Mouse (Mus musculus): ENCODE results near the gene Hoxd12. TPM values are rescaled to one million over a fixed set of nuclear protein-coding genes. Genes with fewer than 3 reads are reported as not detected.

Hoxd12 gene
- polyA plus RNA-seq, 1 experiment from 2014 or later: not detected

DNA sequence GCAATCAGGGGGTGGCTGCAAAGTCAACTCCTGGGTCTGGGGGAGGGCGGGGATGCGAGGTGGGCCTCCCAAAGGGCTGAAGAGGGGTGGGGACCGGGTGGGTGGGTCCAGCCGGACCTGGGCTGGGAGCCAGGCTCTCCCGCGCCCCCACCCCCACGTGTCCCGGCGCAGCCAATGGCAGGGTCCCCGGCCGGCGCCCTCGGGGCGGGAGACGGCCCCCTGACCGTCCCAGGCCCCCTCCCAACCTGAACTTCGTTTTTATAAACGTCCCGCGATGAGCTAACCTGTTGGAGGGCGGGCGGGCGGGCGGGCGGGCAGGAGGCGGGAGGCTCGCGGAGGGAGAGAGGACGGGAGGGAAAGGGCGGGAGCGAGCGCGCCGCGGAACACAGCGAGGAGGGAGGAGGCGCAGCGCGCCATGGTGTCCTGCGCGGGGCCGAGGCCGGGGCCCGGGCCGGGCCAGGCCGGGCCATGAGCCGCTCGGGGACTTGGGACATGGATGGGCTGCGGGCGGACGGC is 6.9 kb upstream of the Hoxd12 start, which contains the start of gene Hoxd13:
Gene Hoxd13, plus strand, starts transcription at position 469 of the 516 bp plus-strand sequence.
- Histone ChIP-seq H3K4me1 (replicated peaks) (peaks cover 18% of the 10 kb centered on the region), H3K36me3 (no peaks in the 10 kb centered on the region), H3K27ac (no peak within 1 kb of the TSS), H3K4me3 (peak within 1 kb of the TSS; percentile 45), H3K27me3 (peaks cover 95% of the 10 kb centered on the region), H3K4me2 (peak within 1 kb of the TSS; percentile 73), H3K9me3 (replicated peaks) (no peaks in the 10 kb centered on the region), H3K9ac (0 out of 2 replicates have a peak within 1 kb of the TSS, but pooled peaks have one; percentile 18)
- WGBS: 1% methylated on average over 42 of the region's 51 CpGs
- peak; percentile 65 for ATAC-seq (replicated peaks; ENCODE audit: insufficient number of reproducible peaks, insufficient read depth, low FRiP score, low read depth)

DNA sequence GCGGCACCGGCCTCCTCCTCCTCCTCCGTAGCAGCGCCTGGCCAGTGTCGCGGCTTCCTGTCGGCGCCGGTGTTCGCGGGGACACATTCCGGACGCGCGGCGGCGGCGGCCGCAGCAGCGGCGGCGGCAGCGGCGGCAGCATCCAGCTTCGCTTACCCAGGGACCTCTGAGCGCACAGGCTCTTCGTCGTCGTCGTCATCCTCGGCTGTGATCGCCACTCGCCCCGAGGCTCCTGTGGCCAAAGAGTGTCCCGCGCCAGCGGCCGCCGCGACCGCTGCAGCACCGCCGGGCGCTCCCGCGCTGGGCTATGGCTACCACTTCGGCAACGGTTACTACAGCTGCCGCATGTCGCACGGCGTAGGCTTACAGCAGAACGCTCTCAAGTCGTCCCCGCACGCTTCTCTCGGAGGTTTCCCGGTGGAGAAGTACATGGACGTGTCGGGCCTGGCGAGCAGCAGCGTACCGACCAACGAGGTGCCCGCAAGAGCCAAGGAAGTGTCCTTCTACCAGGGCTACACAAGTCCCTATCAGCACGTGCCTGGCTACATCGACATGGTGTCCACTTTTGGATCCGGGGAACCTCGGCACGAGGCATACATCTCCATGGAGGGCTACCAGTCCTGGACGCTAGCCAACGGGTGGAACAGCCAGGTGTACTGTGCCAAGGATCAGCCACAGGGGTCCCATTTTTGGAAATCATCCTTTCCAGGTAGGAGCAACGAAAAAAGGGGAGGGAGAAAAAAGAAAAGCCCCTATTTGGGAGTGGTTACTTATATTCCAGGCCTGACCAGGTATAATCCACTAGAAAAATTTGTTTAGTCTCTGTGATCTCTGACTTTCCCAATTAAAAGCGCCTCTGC is 6.2 kb upstream of the Hoxd12 start:
- under 1% methylated on average over 60 of the region's 74 CpGs for WGBS
- peak overlapping the region; percentile 73 for H3K4me2 ChIP-seq
- 0 out of 2 replicates have a peak overlapping the region, but pooled peaks have one; percentile 18 for H3K9ac ChIP-seq
- no peak overlapping the region for H3K27ac ChIP-seq
- peak; percentile 32; the same call in 1 of the 2 replicates for ATAC-seq (replicated peaks; ENCODE audit: insufficient number of reproducible peaks, insufficient read depth, low FRiP score, low read depth)
- H3K4me3 ChIP-seq: peak overlapping the region; percentile 45
- no peaks in the 10 kb centered on the region for H3K36me3 ChIP-seq
- H3K9me3 ChIP-seq (replicated peaks): no peaks in the 10 kb centered on the region
- peaks cover 95% of the 10 kb centered on the region for H3K27me3 ChIP-seq
- H3K4me1 ChIP-seq (replicated peaks): peaks cover 18% of the 10 kb centered on the region

DNA sequence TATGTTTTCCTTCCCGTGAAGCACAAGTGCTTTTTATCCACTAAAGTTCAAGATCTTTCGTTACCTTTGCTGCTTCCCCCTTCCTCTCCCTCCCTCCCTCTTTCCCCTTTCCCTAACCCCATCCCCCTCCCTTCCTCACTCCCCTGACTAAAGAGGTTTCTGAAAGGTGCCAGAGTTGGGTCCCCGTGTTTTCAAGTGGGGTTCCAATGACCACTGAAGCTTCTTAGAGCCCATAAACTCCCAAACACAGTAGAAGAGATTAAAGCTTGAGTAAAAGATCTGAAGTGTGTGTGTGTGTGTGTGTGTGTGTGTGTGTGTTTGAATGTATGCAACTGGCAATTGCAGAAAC is 5.6 kb upstream of the Hoxd12 start:
- Histone ChIP-seq H3K4me2 (no peak overlapping the region), H3K36me3 (no peaks in the 10 kb centered on the region), H3K27me3 (peaks cover 95% of the 10 kb centered on the region), H3K4me1 (replicated peaks) (peaks cover 18% of the 10 kb centered on the region), H3K9me3 (replicated peaks) (no peaks in the 10 kb centered on the region), H3K27ac (no peak overlapping the region), H3K4me3 (no peak overlapping the region), H3K9ac (no peak overlapping the region)
- WGBS: 4% methylated on average over 3 of the region's 3 CpGs
- no peak for ATAC-seq (replicated peaks; ENCODE audit: insufficient number of reproducible peaks, insufficient read depth, low FRiP score, low read depth)

DNA sequence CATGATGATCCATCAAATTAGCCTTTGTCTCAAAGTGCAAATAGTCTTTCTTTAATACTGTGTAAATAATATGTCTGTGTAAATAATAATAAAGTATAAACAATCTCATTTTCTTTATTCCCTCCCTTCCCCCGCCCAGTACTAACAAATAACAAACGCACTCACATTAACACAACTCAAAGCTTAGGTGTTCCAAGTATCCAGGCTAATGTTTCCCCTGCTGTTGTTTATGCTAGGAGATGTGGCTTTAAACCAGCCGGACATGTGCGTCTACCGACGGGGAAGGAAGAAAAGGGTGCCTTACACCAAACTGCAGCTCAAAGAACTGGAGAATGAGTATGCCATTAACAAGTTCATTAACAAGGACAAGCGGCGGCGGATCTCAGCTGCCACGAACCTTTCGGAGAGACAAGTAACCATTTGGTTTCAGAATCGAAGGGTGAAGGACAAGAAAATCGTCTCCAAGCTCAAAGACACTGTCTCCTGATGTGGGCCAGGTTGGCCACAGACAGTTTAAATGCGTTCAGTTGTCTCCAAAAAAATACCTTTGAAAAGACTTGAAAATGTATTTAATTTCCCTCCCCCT is 5.1 kb upstream of the Hoxd12 start:
- Histone ChIP-seq H3K4me1 (replicated peaks) (peaks cover 18% of the 10 kb centered on the region), H3K4me3 (no peak overlapping the region), H3K9me3 (replicated peaks) (no peaks in the 10 kb centered on the region), H3K27ac (no peak overlapping the region), H3K27me3 (peaks cover 95% of the 10 kb centered on the region), H3K9ac (no peak overlapping the region), H3K4me2 (no peak overlapping the region), H3K36me3 (no peaks in the 10 kb centered on the region)
- 2% methylated on average over 14 of the region's 14 CpGs for WGBS
- ATAC-seq (replicated peaks; ENCODE audit: insufficient number of reproducible peaks, insufficient read depth, low FRiP score, low read depth): no peak

DNA sequence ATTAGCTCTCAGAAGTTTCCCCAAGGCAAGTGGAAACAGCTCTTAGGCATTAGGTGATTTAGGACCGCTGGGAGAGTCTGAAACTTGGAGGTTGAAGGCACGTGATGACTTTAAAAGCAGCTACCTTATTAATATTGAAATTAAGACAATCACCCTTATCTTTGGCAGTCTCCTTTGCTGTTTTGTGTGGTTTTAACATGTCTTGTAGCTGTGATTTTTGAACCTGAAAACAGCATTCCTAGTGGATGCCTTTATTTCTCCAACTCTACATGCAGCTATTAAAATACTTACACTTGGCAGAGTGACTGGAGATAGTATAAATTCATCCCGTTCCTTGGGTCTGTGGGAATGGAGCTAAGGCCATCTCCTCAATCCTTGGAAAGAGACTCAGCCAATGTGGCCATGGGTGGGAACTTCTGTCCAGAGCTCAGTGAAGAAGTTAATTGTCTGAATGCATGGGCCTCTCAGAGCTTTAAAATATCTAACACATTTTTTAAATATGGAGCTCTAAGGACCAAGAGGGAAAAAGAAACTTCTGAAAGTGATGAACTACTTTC is 4.1 kb upstream of the Hoxd12 start:
- ATAC-seq (replicated peaks; ENCODE audit: insufficient number of reproducible peaks, insufficient read depth, low FRiP score, low read depth): no peak
- Histone ChIP-seq H3K27me3 (peaks cover 96% of the 10 kb centered on the region), H3K4me3 (no peak overlapping the region), H3K9ac (no peak overlapping the region), H3K4me2 (no peak overlapping the region), H3K4me1 (replicated peaks) (peaks cover 18% of the 10 kb centered on the region), H3K9me3 (replicated peaks) (no peaks in the 10 kb centered on the region), H3K27ac (no peak overlapping the region), H3K36me3 (no peaks in the 10 kb centered on the region)
- WGBS: 4% methylated on average over 3 of the region's 3 CpGs

DNA sequence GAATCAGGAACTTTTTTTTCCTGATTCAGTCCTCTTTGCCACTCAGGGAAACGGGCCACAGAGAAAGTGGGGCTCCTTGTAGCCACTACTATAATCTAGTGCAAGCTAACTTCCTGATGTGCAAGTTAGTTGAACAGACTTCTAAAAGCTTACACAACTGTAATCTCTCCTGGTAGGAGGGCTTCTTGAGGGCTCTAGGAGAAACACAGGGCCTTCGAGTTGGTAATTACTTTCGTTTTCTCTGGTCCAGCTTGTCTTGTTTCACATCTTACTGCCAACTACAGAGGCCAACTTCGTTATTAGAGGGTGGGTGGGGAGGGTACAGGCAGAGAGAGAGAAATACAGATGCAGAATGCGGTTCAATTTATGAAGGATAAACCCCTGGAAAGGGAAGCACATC is 3.0 kb upstream of the Hoxd12 start:
- Histone ChIP-seq H3K4me2 (peak overlapping the region; percentile 70; the same call in 1 of the 2 replicates), H3K4me1 (replicated peaks) (peaks cover 18% of the 10 kb centered on the region), H3K36me3 (no peaks in the 10 kb centered on the region), H3K27me3 (peaks cover 98% of the 10 kb centered on the region), H3K9ac (no peak overlapping the region), H3K27ac (no peak overlapping the region), H3K9me3 (replicated peaks) (no peaks in the 10 kb centered on the region), H3K4me3 (no peak overlapping the region)
- 21% methylated on average over 5 of the region's 5 CpGs for WGBS
- no peak for ATAC-seq (replicated peaks; ENCODE audit: insufficient number of reproducible peaks, insufficient read depth, low FRiP score, low read depth)

DNA sequence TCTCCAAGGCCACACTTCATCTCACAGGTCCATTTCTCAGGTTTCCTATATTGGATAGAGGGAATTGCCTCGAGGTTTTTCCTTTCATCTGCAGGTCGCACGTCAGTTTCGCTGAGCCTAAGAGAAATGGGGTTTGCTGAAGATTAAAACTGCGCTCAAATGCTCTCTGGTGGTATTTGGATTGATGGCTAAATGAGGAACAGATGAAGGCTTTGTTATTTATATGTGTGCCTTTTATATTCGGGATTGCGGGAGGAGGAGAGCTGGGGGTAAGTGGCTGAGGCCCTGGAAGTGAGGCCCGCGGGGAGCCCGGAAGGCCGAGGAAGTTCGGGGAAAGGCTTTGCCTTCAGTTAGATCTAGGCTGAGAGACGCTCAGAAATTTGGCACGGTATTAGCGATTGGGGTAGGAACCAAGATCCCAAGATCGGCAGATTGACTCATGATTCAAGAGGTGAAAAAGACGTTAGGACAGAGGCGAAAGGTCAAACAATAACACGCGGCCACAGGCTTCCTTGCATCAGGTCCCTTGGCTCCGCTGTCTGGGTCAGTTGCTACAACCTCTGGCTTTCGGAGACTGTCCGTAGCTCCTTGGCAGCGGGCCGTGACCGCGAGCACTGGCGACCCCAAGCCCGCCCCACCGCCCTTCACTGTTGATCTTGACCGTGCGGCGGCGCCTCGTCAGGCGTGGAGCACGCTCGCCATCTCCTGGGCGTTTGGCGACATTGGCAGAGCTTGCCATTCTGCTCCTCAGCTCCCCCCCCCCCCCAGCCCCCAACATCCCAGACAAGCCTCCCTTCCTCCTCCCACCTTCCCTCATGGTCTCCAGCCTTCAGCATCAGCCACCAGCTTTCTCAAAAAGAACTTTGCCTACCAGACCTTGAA is 2.1 kb upstream of the Hoxd12 start:
- 5% methylated on average over 40 of the region's 40 CpGs for WGBS
- ATAC-seq (replicated peaks; ENCODE audit: insufficient number of reproducible peaks, insufficient read depth, low FRiP score, low read depth): no peak
- Histone ChIP-seq H3K4me2 (peak overlapping the region; percentile 70), H3K27me3 (peaks cover 98% of the 10 kb centered on the region), H3K9me3 (replicated peaks) (no peaks in the 10 kb centered on the region), H3K27ac (no peak overlapping the region), H3K4me3 (peak overlapping the region; percentile 45), H3K4me1 (replicated peaks) (peaks cover 16% of the 10 kb centered on the region), H3K36me3 (no peaks in the 10 kb centered on the region), H3K9ac (peak overlapping the region; percentile 34)

DNA sequence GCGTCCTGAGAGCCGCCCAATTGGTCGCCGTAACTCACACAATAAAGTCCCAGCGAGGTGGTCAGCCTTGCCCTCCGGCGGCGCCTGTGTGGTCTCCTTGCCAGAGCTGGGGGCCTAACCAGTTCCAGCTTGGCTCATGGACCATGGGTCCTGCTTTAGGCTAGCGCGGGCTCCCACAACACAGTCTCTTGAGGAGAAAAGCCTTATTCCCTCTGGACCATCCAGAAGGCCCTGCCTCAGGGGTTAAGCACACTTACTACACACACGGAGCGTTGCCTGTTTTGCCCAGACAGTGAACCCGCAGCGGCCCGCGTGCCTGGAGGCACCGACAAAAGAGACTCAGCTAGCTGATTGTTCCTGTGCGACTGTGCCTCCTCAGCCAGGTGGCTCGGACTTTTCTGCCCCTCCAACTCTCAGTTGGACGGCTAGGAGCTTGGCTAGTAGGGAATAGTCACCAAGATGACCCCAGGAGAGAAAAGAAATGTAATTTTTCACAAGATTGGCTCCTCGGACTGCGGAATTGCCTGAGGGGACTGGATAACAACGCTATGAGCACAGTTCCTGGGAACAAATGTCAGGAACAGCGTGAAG is 883 bp upstream of the Hoxd12 start:
- H3K9me3 ChIP-seq (replicated peaks): no peaks in the 10 kb centered on the region
- no peak for ATAC-seq (replicated peaks; ENCODE audit: insufficient number of reproducible peaks, insufficient read depth, low FRiP score, low read depth)
- no peak overlapping the region for H3K4me2 ChIP-seq
- no peak overlapping the region for H3K9ac ChIP-seq
- peaks cover 98% of the 10 kb centered on the region for H3K27me3 ChIP-seq
- peaks cover 6% of the 10 kb centered on the region for H3K4me1 ChIP-seq (replicated peaks)
- no peak overlapping the region for H3K27ac ChIP-seq
- 3% methylated on average over 24 of the region's 24 CpGs for WGBS
- no peak overlapping the region for H3K4me3 ChIP-seq
- H3K36me3 ChIP-seq: no peaks in the 10 kb centered on the region

DNA sequence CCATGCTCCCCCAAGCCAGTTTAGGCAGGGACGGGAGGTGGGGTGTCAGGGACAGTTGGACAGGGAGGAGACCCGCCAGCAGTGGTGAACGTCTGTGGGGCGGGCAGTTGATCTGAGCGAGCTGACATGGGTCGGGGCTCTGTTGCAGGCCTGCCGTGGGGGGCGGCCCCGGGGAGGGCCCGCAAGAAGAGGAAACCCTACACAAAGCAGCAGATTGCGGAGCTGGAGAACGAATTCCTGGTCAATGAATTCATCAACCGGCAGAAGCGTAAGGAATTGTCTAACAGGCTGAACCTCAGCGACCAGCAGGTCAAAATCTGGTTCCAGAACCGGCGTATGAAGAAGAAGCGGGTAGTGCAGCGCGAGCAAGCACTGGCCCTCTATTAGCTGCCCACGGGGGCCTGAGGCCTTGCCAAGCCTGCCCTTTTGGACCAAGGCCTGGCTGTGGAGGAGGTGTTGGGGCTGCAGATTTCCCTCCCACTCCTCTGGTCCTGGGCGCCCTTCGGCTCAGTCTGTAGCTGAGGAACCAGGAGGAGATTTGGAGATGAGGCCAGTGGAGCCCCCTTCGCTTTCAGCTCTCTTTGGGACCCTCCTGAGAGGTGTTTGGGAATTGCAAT is 961 bp downstream of the Hoxd12 start:
- 8% methylated on average over 24 of the region's 24 CpGs for WGBS
- no peak overlapping the region for H3K9ac ChIP-seq
- H3K9me3 ChIP-seq (replicated peaks): no peaks in the 10 kb centered on the region
- H3K4me2 ChIP-seq: no peak overlapping the region
- no peaks in the 10 kb centered on the region for H3K36me3 ChIP-seq
- ATAC-seq (replicated peaks; ENCODE audit: insufficient number of reproducible peaks, insufficient read depth, low FRiP score, low read depth): no peak
- no peak overlapping the region for H3K27ac ChIP-seq
- peaks cover 12% of the 10 kb centered on the region for H3K4me1 ChIP-seq (replicated peaks)
- no peak overlapping the region for H3K4me3 ChIP-seq
- peaks cover 100% of the 10 kb centered on the region for H3K27me3 ChIP-seq

DNA sequence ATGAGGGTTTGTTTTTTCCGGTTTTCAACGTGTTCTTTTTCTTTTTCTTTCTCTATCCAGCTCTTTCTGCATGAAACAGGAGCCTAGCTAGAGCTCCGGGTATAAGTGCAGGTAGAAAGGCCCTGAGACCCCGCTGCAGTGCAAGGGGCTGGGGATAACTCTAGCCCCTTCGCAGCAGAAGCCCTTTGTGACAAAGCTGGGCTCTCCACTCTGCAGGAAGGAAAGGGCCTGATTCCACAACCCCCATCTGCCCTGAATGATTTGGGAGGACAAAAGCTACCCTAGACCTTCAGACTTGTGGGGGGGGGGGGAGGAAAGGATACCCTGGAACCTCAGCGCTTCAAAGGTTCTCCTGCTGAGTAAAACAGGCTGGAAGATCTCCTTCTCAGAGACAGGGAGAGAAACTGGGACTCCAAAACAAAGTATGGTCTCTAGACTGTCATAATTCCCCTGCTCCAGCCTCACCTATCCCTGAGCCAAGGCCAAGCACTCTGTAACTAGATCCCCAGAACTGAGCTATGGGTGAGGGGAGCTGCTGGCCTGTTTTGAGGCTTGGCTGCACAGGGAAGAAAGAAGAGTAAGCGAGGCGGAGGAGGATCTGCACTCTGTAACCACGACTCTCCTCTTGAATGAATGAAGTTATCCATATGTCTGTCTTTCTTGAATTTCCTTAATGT is 1.7 kb downstream of the Hoxd12 start:
- H3K4me1 ChIP-seq (replicated peaks): peaks cover 12% of the 10 kb centered on the region
- H3K9ac ChIP-seq: no peak overlapping the region
- 3% methylated on average over 9 of the region's 9 CpGs for WGBS
- H3K27me3 ChIP-seq: peaks cover 100% of the 10 kb centered on the region
- H3K4me2 ChIP-seq: no peak overlapping the region
- no peaks in the 10 kb centered on the region for H3K36me3 ChIP-seq
- no peaks in the 10 kb centered on the region for H3K9me3 ChIP-seq (replicated peaks)
- H3K4me3 ChIP-seq: no peak overlapping the region
- H3K27ac ChIP-seq: no peak overlapping the region
- no peak for ATAC-seq (replicated peaks; ENCODE audit: insufficient number of reproducible peaks, insufficient read depth, low FRiP score, low read depth)

Data from heart, embryonic 15.5 days (tissue).